Comparison of ENCODE assay signal across 25 mouse cellular contexts in genomic region chr7:35199755-35200154, GRCm38 (mm10). TPM values are rescaled to one million over a fixed set of nuclear protein-coding genes. Genes with fewer than 3 reads are reported as not detected.
"Had no signal": no experiment of that assay in that cellular context is flagged by ENCODE, and none has a peak within 500 bp of the region (broad histone marks: within the 10 kb centered on the region; RNA-seq: fewer than 3 reads in every experiment).

No protein-coding gene starts in this region.

- H3K4me2 ChIP-seq: limb, embryonic 12.5 days; limb, embryonic 15.5 days; liver, embryonic 11.5 days; midbrain, embryonic 12.5 days; midbrain, embryonic 15.5 days; neural tube, embryonic 12.5 days; neural tube, embryonic 15.5 days; stomach, embryonic 15.5 days had no signal

- ATAC-seq: intestine, postnatal 0 days; liver, postnatal 0 days; midbrain, embryonic 15.5 days had no signal

- H3K4me1 ChIP-seq: limb, embryonic 12.5 days; midbrain, embryonic 12.5 days; midbrain, embryonic 15.5 days; neural tube, embryonic 12.5 days; stomach, embryonic 15.5 days had no signal

- H3K9me3 ChIP-seq: limb, embryonic 12.5 days; limb, embryonic 15.5 days; midbrain, embryonic 12.5 days; midbrain, embryonic 15.5 days; neural tube, embryonic 12.5 days; neural tube, embryonic 15.5 days; stomach, embryonic 15.5 days had no signal

- H3K9ac ChIP-seq: limb, embryonic 12.5 days; limb, embryonic 15.5 days; liver, embryonic 14.5 days; liver, postnatal 0 days; midbrain, embryonic 12.5 days; midbrain, embryonic 15.5 days; neural tube, embryonic 12.5 days; neural tube, embryonic 15.5 days; stomach, embryonic 15.5 days had no signal

- H3K27me3 ChIP-seq: limb, embryonic 12.5 days; limb, embryonic 15.5 days; midbrain, embryonic 12.5 days; midbrain, embryonic 15.5 days; neural tube, embryonic 12.5 days; neural tube, embryonic 15.5 days; stomach, embryonic 15.5 days had no signal

- H3K36me3 ChIP-seq: stomach, embryonic 15.5 days had no signal

- H3K4me3 ChIP-seq: layer of hippocampus, adult 2 months; left cerebral cortex, adult 2 months; limb, embryonic 12.5 days; limb, embryonic 15.5 days; midbrain, embryonic 12.5 days; midbrain, embryonic 15.5 days; neural tube, embryonic 12.5 days; neural tube, embryonic 15.5 days; stomach, embryonic 15.5 days had no signal

- DNase-seq: kidney, adult 2 months; kidney, postnatal 25 days; layer of hippocampus, postnatal 36 days; left cerebral cortex, postnatal 4 days; liver, postnatal 0 days; right cerebral cortex, adult 18-20 months; right cerebral cortex, postnatal 14 days; spleen, adult 18-20 months; thymus, adult 18-20 months; thymus, postnatal 36 days had no signal

- H3K27ac ChIP-seq: kidney, postnatal 0 days; layer of hippocampus, adult 2 months; left cerebral cortex, adult 2 months; limb, embryonic 12.5 days; limb, embryonic 15.5 days; liver, embryonic 14.5 days; macrophage; midbrain, embryonic 12.5 days; midbrain, embryonic 15.5 days; neural tube, embryonic 12.5 days; neural tube, embryonic 15.5 days; stomach, embryonic 15.5 days had no signal

RNA-seq across cellular contexts. Expression of gene Slc7a10, which starts 13.6 kb away (rescaled TPM):
- total RNA-seq: megakaryocyte, adult 5-6 weeks had no signal
- polyA plus RNA-seq: macrophage had no signal

RNA-seq across cellular contexts. Expression of gene Lrp3, which starts 15.5 kb away (rescaled TPM):
- total RNA-seq: megakaryocyte, adult 5-6 weeks had no signal
- polyA plus RNA-seq: macrophage had no signal
